Mouse (Mus musculus): ENCODE measurements around the gene Cd300a.
A peak's percentile ranks its signal among the peaks of the same experiment; 100 is the strongest.

Gene Cd300a

DNA sequence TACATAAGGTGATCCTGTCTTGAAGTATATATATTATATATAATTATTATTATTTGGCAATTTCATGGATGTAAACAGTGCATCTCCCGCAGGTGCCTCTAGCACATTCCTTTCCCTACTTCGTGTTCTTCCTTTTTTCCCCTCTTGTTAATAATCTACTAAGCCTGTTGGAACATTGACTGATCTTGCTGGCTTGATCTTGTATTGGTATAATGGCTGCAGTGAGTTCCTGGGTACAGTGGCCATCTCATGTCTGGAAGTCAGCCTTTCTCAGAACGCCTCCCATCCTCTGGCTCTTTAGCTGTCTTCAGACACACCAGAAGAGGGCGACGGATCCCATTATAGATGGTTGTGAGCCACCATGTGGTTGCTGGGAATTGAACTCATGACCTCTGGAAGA lies 33.7 kb upstream of the Cd300a start:
- no peak for TF ChIP-seq GATA4 (IDR thresholded peaks at IDR 0.05; ENCODE audit: insufficient replicate concordance, low read length)

- no peak for TF ChIP-seq GATA4 (IDR thresholded peaks at IDR 0.05; ENCODE audit: insufficient replicate concordance, low read length)
Measured at GRCm38 (mm10) chr11:114858641-114859040, 31.2 kb upstream of the Cd300a start.

- TF ChIP-seq GATA4 (IDR thresholded peaks at IDR 0.05; ENCODE audit: insufficient replicate concordance, low read length): no peak
Measured at GRCm38 (mm10) chr11:114861057-114861456, 28.8 kb upstream of the Cd300a start.

DNA sequence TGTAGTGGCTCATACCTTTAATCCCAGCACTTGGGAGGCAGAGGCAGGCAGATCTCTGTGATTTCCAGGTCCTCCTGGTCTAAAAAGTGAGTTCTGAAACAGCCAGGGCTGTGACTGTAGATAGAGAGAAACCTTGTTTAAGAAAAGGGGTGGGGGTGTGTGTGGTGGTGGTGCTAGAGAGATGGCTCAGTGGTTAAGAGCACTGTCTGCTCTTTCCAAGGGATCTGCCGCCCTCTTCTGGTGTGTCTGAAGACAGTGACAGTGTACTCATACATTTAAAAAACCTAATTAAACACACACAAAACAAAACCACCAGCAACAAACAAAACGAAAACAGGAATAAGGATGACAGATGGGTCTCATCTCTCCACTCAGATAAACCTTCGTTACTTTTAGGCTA lies 27.2 kb upstream of the Cd300a start:
- no peak for TF ChIP-seq GATA4 (IDR thresholded peaks at IDR 0.05; ENCODE audit: insufficient replicate concordance, low read length)

GRCm38 (mm10) chr11:114863918-114864420 lies 25.9 kb upstream of the Cd300a start:
- TF ChIP-seq GATA4 (IDR thresholded peaks at IDR 0.05; ENCODE audit: insufficient replicate concordance, low read length): no peak

DNA sequence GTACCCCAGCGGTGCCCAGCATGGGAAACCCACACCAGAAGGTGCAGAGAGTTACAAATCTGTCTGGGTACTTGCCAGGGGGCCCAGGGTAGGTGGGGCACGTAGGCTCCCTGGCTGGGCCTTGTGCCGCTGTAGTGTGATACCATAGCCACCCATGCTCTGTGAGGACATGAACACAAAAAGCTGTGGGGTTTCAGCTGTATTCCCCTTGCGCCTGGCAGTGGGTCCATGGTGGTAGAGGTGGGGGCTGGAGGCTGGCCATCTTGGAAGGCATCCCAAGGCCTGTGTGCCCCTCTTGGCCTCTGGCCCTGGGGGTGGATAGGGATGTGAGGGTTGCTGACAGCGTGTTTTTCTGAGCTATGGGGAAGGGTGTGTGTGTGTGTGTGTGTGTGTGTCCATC lies 23.8 kb upstream of the Cd300a start:
- no peak; the same call in 1 of the 2 replicates for TF ChIP-seq GATA4 (IDR thresholded peaks at IDR 0.05; ENCODE audit: insufficient replicate concordance, low read length)

DNA sequence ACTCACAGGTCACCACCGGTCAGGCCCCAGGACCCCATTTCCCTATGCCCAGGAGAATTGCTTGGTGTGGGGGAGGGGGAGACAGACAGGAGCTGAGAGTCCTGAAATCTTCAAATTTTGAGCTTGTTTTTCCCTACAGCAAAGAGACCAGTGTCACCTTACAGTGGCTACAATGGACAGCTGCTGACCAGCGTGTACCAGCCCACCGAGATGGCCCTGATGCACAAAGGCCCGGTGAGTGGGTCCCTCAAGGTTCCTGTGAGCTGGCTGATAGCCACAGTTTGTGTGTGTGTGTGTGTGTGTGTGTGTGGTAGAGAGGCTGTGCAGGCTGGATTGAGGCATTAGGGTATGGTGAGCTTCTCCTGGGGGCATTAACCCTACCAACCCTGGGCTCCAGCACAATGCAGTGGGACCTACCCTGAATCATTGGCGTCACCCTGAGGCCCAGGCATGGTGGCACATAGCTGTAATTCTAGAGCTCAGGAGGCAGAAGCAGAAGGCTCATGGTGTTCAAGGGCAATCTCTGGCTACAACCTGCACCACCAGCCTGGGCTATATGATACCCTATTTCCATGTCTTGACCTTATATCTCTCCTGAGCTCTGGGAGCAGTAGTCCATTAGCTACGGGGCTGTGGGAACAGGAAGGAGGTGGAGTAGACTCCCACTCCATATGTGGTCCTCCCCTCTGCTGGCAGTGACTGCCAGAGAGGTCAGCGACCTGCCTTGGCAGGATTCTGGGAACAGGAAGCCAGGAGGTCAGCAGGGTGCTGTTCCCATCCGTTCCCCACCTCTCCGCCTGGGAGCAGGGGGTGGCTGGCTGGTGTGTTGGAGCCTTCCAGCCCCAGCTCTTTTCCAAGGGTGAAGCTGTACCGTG lies 23.1 kb upstream of the Cd300a start:
- TF ChIP-seq GATA4 (IDR thresholded peaks at IDR 0.05; ENCODE audit: insufficient replicate concordance, low read length): peak; percentile 81; the same call in 1 of the 2 replicates

GRCm38 (mm10) chr11:114867361-114868235 lies 22.2 kb upstream of the Cd300a start:
- TF ChIP-seq GATA4 (IDR thresholded peaks at IDR 0.05; ENCODE audit: insufficient replicate concordance, low read length): no peak

GRCm38 (mm10) chr11:114868280-114868679 lies 21.6 kb upstream of the Cd300a start:
- no peak for TF ChIP-seq GATA4 (IDR thresholded peaks at IDR 0.05; ENCODE audit: insufficient replicate concordance, low read length)

GRCm38 (mm10) chr11:114869787-114870186 lies 20.1 kb upstream of the Cd300a start:
- no peak for TF ChIP-seq GATA4 (IDR thresholded peaks at IDR 0.05; ENCODE audit: insufficient replicate concordance, low read length)

GRCm38 (mm10) chr11:114871540-114871939 lies 18.3 kb upstream of the Cd300a start:
- TF ChIP-seq GATA4 (IDR thresholded peaks at IDR 0.05; ENCODE audit: insufficient replicate concordance, low read length): no peak

DNA sequence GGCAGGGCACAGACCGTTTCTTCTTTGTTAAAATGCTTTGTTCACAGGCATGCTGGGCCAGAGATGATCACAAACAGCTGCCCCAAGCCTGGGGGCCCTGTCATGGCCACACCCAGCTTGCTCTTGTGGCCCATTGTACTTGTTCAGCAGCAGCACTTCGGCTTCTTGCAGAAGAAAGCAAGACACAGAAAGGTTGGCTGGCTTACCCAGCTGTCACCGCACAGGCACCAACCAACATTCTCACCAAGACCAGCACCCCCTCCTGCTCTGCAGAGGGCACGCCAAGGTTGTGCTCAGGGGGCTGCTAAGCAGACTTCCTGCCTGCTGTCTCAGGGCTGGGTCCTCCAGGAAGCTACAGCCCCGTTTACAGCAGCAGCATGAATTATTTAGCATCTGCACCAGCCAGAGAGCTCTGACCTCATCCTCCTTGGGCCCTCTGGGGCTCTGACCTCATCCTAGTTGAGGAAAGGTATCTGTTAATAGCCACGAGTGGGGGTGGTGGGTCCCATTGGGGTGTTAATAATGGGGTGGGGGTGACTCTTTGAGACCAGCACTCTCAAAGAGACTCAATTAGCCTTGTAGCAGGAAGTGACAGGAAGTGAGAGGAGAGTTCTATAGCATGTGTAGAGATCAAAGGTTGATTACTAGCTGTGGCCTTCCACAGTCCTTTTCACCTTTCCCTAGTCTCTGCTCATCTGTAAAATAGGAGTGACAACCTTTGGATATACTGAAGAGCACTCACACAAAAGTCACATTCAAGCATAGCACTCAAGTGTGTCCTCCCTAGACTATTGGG lies 16.6 kb upstream of the Cd300a start:
- TF ChIP-seq GATA4 (IDR thresholded peaks at IDR 0.05; ENCODE audit: insufficient replicate concordance, low read length): no peak

DNA sequence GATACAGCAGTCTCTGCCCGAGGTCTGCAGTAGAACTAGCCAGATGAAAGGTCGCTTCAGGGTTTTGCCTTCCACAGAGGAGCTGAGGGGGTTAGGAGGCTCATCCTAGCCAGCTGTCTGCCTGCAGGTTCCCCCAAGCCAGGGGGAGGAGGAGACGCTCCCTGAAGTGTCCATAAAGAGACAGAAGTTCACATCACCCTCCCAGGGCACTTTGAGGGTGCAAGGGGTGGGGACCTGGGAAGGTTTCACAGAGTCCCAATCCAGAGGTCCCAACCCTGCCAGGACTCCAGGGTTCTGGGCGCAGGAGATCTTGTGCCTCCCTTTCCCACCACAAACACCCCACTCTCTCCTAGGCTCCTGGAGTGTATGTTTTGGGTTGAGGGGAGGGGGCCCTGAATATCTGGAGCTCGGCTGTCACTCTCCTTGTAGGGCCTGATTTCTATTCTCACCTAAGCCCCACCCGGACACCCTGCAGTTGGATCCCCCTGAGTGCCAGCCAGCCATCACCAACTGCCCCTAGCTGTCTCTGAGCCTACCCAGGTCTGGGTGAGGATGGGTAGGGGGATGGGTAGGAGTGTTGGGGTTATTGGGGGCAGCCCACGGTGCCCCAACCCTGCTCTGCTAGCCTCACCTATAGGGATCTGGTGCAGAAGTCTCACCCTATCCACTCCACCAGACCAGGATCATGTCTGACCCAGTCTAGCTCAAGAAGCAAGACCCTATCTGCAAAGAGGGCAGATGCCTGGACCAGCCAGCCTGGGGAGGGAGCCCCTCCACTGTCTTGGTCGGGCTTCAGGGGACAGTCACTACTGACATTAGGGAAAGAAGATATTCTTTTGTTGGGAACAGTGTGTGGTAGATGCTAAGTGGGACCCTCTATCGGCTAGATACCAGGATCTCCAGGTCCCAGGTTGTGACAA lies 15.4 kb upstream of the Cd300a start:
- TF ChIP-seq GATA4 (IDR thresholded peaks at IDR 0.05; ENCODE audit: insufficient replicate concordance, low read length): no peak

- TF ChIP-seq GATA4 (IDR thresholded peaks at IDR 0.05; ENCODE audit: insufficient replicate concordance, low read length): no peak
Measured at GRCm38 (mm10) chr11:114875301-114875801, 14.5 kb upstream of the Cd300a start.

All from liver, adult (tissue).